Mouse (Mus musculus) naive thymus-derived CD4-positive, alpha-beta T cell, adult 2 months (primary cell): ENCODE results near the gene Gpr143.
"Not testable (repeated sequence)": the region's sequence is repeated elsewhere in the genome, so short reads cannot be mapped to it uniquely, and the experiment has no call there.

Experiments used
- DNase-seq: peaks from one replicate; pipeline ENCODE4 v3.0.0-alpha.2; 2011; ENCODE audit warnings: low read depth

The Gpr143 gene

GRCm38 (mm10) chrX:152781720-152782403 is at the start of gene Gpr143:
Gpr143 (plus strand) TSS chrX:152781921.
- DNase-seq, result no peak

- no peak for DNase-seq
These were observed 46.4 kb upstream of the Gpr143 start for GRCm38 (mm10) chrX:152735283-152735682.

DNA sequence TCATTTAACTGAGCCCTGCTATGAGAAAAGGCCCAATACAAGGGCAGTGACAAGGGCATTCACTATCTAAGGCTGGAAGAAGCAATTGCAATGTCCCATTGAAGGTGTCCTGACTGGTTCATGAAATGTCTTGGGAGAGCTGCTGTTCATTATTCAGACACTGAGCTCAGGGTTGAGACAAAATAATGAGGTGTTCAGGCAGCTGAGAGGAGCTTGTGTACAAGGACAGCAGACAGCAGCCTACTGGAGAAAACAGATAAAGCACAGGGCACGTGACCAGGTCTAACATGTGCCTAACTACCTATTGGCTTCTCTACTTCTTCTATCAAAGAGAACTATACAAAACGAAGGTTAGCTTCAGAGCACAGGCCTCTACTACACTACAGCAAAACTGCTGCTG is 43.5 kb upstream of the Gpr143 start:
- no peak for DNase-seq

- DNase-seq, result no peak
These were observed 42.9 kb upstream of the Gpr143 start for GRCm38 (mm10) chrX:152738759-152739368.

DNA sequence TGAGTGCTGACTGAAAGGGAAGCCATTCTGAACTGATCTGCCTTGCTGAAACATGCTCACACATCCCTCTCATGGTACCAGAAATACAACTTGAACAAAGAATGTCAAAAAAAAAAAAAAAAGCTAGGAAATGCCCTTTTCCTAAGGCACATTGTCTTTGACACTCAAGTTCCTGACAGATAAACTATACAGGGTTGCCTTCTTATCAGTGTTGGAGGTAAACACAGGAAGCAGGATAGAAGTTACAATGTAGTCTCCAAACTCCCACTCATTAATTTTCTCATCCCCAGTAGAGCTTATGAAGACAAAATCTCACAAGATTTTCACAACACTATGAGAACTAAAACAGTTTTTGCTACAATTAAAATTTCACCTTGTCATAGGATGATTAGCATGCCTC is 38.1 kb upstream of the Gpr143 start:
- DNase-seq, result no peak

GRCm38 (mm10) chrX:152745925-152746324 is 35.8 kb upstream of the Gpr143 start:
- DNase-seq, result no peak

- no peak for DNase-seq
These were observed 25.9 kb upstream of the Gpr143 start for GRCm38 (mm10) chrX:152755819-152756218.

DNA sequence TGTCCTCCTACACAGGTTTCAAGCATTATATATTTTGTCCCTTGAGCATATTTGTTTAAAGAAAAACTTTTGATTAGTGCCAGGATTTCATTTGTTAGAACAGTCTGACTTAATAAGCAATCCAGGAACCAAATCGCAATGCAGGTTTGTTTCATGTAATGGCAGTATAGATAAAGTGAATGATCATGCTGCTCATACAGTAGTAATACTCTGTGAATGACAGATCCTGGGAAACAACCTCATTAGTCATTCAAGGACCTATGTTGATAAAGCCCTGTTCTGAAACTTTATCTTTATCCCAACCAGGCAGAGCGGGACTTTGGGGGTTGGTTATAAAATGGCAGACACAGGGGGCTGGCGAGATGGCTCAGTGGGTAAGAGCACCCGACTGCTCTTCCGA is 25.4 kb upstream of the Gpr143 start:
- no peak for DNase-seq

GRCm38 (mm10) chrX:152762437-152762836 is 19.3 kb upstream of the Gpr143 start:
- DNase-seq, result no peak

DNA sequence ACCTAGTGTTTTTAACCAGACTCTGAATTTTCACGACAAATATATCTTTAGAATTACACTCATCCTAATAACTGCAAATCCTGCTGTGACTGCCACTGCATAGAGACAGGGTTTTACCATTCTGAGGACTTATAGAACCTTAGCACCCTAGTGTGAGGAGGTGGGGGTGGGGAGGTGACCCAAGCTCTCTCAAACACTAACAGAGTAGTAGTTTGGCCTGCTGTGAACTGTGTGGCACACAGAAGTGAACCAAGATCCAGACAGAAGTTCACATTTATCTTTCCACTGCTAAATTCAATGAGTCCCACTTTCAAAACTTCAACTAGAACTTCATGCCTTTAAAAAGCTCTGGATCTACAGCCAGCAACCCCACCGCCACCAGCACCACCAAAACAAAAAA is 18.9 kb upstream of the Gpr143 start:
- DNase-seq, result no peak

GRCm38 (mm10) chrX:152764171-152764570 is 17.6 kb upstream of the Gpr143 start:
- DNase-seq, result no peak

GRCm38 (mm10) chrX:152768891-152769599 is 12.7 kb upstream of the Gpr143 start, which contains the start of gene Shroom2:
Shroom2 (minus strand) TSS chrX:152769465.
- DNase-seq, result no peak

DNA sequence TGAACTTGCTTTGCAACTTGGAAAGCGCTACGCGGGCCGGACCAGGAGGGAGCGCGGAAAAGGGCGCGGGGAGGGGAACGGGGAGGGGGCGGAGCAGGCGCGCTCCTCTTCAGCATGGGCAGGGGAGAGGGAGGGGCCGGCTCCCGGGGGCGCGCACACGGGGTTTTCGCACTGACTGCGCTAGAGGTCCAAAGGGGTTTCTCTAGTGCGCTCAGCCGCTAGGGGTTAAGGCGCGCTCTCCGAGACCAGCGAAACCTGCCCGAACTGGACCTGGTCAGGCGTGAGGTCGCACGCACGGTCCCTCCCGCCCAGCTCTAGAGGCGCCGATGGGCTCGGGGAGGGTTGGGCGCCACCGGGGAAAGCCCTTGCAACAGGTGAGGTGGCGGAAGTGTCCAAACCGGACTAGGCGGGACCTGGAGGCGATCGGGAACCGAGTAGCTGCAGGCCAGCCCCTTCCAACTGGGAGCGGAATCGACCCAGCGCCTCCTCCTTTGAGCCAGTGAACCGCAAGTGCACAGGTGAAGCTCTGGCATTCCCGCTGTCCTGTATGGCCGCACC is 12.0 kb upstream of the Gpr143 start:
- no peak for DNase-seq

GRCm38 (mm10) chrX:152788129-152788528 is 6.4 kb downstream of the Gpr143 start:
- no peak for DNase-seq

DNA sequence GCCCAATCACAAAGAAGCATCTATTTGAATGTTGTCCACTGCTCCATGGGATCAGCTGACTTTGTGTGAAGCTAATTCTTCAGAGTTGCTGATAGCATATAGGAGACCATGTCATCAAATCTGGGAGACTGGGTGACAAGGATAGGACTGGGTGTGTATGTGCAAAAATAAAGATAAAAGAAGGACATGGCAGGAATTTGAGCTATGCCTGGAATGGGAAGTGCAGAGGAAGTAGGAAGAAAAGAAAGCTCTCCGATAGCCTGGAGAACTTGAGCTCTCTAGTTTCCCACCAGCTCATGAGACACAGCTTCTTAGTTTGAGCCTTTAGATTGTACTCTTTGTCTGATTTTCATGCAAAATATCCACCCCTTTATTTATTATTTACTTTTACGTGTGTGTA is 6.9 kb downstream of the Gpr143 start:
- no peak for DNase-seq

DNA sequence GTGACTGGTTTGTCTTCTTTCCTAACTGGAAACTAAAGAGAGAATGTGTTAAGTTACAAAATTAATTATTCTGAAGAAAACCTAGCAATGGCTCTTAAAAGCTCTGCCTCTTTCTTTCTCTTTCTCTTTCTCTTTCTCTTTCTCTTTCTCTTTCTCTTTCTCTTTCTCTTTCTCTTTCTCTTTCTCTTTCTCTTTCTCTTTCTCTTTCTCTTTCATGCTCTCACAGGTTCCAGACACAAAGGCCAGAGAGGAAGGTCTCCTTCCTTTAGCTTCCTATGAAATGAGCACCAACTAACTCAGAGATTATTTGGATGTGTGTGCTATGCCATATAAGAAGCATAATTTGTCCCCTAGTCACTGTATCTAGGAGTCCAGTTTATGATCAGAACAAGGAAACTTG is 23.6 kb downstream of the Gpr143 start:
- DNase-seq, result no peak

GRCm38 (mm10) chrX:152813339-152813738 is 31.6 kb downstream of the Gpr143 start:
- DNase-seq, result no peak

- DNase-seq, result no peak
These were observed 37.3 kb downstream of the Gpr143 start for GRCm38 (mm10) chrX:152818996-152819395.

DNA sequence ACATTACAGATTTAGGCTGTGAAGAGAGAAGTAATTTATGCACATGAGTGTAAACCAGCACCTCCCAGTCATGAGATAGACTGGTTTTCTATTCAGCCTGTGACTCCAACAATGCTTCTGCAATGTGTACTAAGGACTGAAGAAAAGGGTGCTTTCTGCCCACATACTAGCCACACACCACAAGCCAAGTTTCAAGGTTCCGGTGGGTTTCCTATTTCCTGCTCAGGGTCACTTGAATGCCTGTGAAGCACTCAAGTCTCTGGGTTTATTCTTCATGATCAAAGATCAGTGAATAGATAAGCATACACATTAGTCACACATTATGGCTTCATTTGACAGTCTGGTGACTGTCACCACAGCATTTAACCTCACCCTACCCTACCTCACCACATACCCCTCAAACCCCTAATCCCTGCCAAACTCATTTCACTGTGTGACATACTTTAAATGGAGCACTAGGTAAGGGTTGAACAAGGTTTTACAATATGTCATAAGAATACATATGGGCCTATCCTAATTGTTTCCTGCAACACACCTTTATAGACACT is 49.4 kb downstream of the Gpr143 start:
- DNase-seq, result not testable (repeated sequence)

- DNase-seq, result not testable (repeated sequence)
These were observed 53.2 kb downstream of the Gpr143 start for GRCm38 (mm10) chrX:152834940-152835339.

- DNase-seq, result no peak
These were observed 73.5 kb downstream of the Gpr143 start for GRCm38 (mm10) chrX:152855076-152855772.
